Mouse (Mus musculus) 3T3-L1 (cell line): ENCODE measurements around the gene Grik2.
"Not testable (repeated sequence)": the region's sequence is repeated elsewhere in the genome, so short reads cannot be mapped to it uniquely, and the experiment has no call there.

Source experiments
- DNase-seq: peaks from one replicate; pipeline ENCODE4 v3.0.0-alpha.2; 2015; ENCODE audit warnings: low read depth, low spot score

The Grik2 gene

GRCm38 (mm10) chr10:49368601-49369000, 420.0 kb downstream of the Grik2 start:
- no peak for DNase-seq

- no peak for DNase-seq
These were observed 423.3 kb downstream of the Grik2 start for GRCm38 (mm10) chr10:49365262-49365661.

- peak; percentile 27 for DNase-seq
These were observed 466.2 kb downstream of the Grik2 start for GRCm38 (mm10) chr10:49322413-49322812.

GRCm38 (mm10) chr10:49319880-49320279, 468.7 kb downstream of the Grik2 start:
- no peak for DNase-seq

- peak; percentile 72 for DNase-seq
These were observed 532.2 kb downstream of the Grik2 start for GRCm38 (mm10) chr10:49256247-49256939.

GRCm38 (mm10) chr10:49237356-49237755, 551.2 kb downstream of the Grik2 start:
- not testable (repeated sequence) for DNase-seq

- DNase-seq: not testable (repeated sequence)
These were observed 551.7 kb downstream of the Grik2 start for GRCm38 (mm10) chr10:49236844-49237243.

- DNase-seq: peak; percentile 23
These were observed 568.5 kb downstream of the Grik2 start for GRCm38 (mm10) chr10:49220096-49220495.

GRCm38 (mm10) chr10:49219631-49220030, 568.9 kb downstream of the Grik2 start:
- DNase-seq: no peak

- peak; percentile 79 for DNase-seq
These were observed 596.7 kb downstream of the Grik2 start for GRCm38 (mm10) chr10:49191773-49192371.

GRCm38 (mm10) chr10:49191291-49191690, 597.3 kb downstream of the Grik2 start:
- DNase-seq: peak; percentile 81

- DNase-seq: no peak
These were observed 634.4 kb downstream of the Grik2 start for GRCm38 (mm10) chr10:49154134-49154533.

GRCm38 (mm10) chr10:49151496-49151895, 637.1 kb downstream of the Grik2 start:
- DNase-seq: peak; percentile 60

- DNase-seq: no peak
These were observed 638.9 kb downstream of the Grik2 start for GRCm38 (mm10) chr10:49149714-49150113.

GRCm38 (mm10) chr10:49142658-49143057, 645.9 kb downstream of the Grik2 start:
- DNase-seq: no peak

- no peak for DNase-seq
These were observed 651.8 kb downstream of the Grik2 start for GRCm38 (mm10) chr10:49136816-49137215.

GRCm38 (mm10) chr10:49131311-49131710, 657.3 kb downstream of the Grik2 start:
- no peak for DNase-seq

GRCm38 (mm10) chr10:49050339-49050738, 738.2 kb downstream of the Grik2 start:
- DNase-seq: peak; percentile 91

- DNase-seq: peak; percentile 59
These were observed 739.2 kb downstream of the Grik2 start for GRCm38 (mm10) chr10:49049391-49049790.
